Mouse (Mus musculus) embryonic facial prominence, embryonic 11.5 days (tissue): ENCODE measurements around the gene C2cd3. TPM values are rescaled to one million over a fixed set of nuclear protein-coding genes. Genes with fewer than 3 reads are reported as not detected.

ENCODE experiments used
- ATAC-seq: fragments of 200-750 bp; cut with Nextera tagmentation; replicated peaks from 2 replicates; pipeline ENCODE4 v1.8.0; 2017; ENCODE audit warnings: low read depth; ENCODE audit not compliant: insufficient number of reproducible peaks, low FRiP score, low TSS enrichment
- DNase-seq: peaks from one replicate; pipeline ENCODE4 v3.0.0-alpha.2; 2015; ENCODE audit warnings: low spot score
- H3K27ac ChIP-seq: fragments of 300-500 bp; sonication (generic); replicated peaks from 2 replicates; pipeline ENCODE4 v1.5.1; 2014; ENCODE audit warnings: mild to moderate bottlenecking, low read depth, low read length, control low read depth
- H3K27me3 ChIP-seq: fragments of 300-500 bp; sonication (generic); 2 replicates; pipeline ENCODE4 v1.6.1; 2014; ENCODE audit warnings: mild to moderate bottlenecking, low read length, moderate library complexity, mixed read lengths; ENCODE audit not compliant: control insufficient read depth, insufficient read depth
- H3K36me3 ChIP-seq: fragments of 300-500 bp; sonication (generic); replicated peaks from 2 replicates; pipeline ENCODE4 v1.6.1; 2014; ENCODE audit warnings: low read depth, mild to moderate bottlenecking, low read length, moderate library complexity, mixed read lengths; ENCODE audit not compliant: control insufficient read depth, insufficient read depth
- H3K4me1 ChIP-seq: fragments of 300-500 bp; sonication (generic); 2 replicates; pipeline ENCODE4 v1.6.1; 2014; ENCODE audit warnings: low read length, mixed read lengths; ENCODE audit not compliant: control insufficient read depth, insufficient read depth
- H3K4me2 ChIP-seq: fragments of 300-500 bp; sonication (generic); 2 replicates; pipeline ENCODE4 v1.6.1; 2014; ENCODE audit warnings: low read depth, mild to moderate bottlenecking, control low read depth, low read length, moderate library complexity
- H3K4me3 ChIP-seq: fragments of 300-500 bp; sonication (generic); 2 replicates; pipeline ENCODE4 v1.5.1; 2014; ENCODE audit warnings: low read depth, low read length, control low read depth
- H3K9ac ChIP-seq: fragments of 300-500 bp; sonication (generic); replicated peaks from 2 replicates; pipeline ENCODE4 v1.6.1; 2014; ENCODE audit warnings: mild to moderate bottlenecking, control low read depth, low read length
- H3K9me3 ChIP-seq: fragments of 300-500 bp; sonication (generic); replicated peaks from 2 replicates; pipeline ENCODE4 v1.6.1; 2016; ENCODE audit warnings: mild to moderate bottlenecking, low read length, inconsistent platforms, mixed read lengths; ENCODE audit not compliant: control insufficient read depth
- WGBS: fragments of 180-500 bp; shearing (Covaris S2); extraction: QIAGEN DNeasy Blood & Tissue Kit; methylation state at CpG from one replicate; pipeline ENCODE4 v1.1.7; 2014; 5-methylcytosine and 5-hydroxymethylcytosine counted together
- polyA plus RNA-seq: library from polyadenylated mRNA; unstranded; fragments of >200 nt; fragmentation: Nextera tagmentation; extraction: Ambion mirVana; gene quantifications from 2 replicates; pipeline ENCODE4 v1.2.1, GENCODE M21; 2014

C2cd3 gene
- 32.4 and 32.8 TPM in 2 replicates for polyA plus RNA-seq

DNA sequence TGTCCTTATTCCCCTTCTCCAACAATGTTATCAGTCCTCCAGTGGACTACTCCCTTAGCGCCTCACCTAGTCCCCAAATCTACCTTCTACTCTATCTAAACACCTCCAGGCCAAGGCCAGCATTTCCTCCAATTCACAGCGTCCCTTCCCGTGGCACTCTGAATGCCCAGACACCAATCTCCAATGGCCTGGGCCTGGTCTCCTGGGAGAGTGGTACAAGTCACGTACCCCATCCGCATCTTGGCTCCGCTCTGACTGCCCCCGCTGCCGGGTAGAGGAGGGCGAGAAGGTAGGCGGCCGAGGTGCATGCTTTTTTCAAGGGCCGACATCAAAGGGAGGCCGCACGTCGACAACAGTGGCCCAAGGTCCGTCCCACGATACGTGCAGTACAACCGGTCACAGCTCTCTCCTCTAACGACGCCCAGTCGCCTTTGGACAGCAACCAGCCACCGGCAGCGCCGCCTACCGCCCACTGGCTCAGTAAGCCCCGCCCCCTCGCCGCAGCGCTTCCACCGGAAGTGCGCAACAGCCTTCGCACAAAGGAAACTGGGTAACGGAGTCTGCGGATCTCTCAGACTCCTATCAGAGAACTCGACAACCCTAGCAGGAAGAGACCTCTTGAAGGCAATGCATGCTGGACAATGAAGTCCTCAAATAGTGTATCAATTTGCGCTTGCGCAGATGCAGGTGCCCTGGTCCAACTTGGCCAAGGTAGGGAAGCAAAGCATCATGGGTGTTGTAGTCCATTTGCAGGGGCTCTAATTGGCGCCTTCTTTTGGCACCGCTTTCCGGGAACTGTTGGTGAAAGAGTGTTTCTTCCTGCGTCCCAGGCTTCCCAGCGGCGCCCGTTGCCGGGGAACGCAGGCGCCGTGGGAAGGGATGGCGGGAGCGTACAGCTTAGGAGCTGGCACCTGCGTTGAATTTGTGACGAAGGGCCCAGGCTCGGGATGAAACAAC lies at the start of gene C2cd3, which contains the start of gene Ppme1:
C2cd3 (plus strand) TSS at position 739 of the 957 bp plus-strand sequence.
Ppme1 (minus strand) TSS at position 813 of the 957 bp plus-strand sequence.
- Histone ChIP-seq H3K36me3 (no peaks in the 10 kb centered on the region; the same call in 1 of the 2 replicates), H3K4me3 (peak within 1 kb of the TSS; percentile 74), H3K9ac (peak within 1 kb of the TSS; percentile 82), H3K27ac (peak within 1 kb of the TSS; percentile 62; the same call in 1 of the 2 replicates), H3K9me3 (no peaks in the 10 kb centered on the region), H3K4me1 (no peaks in the 10 kb centered on the region), H3K27me3 (no peaks in the 10 kb centered on the region), H3K4me2 (peak within 1 kb of the TSS; percentile 65)
- under 1% methylated on average over 54 of the region's 54 CpGs for WGBS
- DNase-seq = peak; percentile 100
- peak; percentile 98 for ATAC-seq

DNA sequence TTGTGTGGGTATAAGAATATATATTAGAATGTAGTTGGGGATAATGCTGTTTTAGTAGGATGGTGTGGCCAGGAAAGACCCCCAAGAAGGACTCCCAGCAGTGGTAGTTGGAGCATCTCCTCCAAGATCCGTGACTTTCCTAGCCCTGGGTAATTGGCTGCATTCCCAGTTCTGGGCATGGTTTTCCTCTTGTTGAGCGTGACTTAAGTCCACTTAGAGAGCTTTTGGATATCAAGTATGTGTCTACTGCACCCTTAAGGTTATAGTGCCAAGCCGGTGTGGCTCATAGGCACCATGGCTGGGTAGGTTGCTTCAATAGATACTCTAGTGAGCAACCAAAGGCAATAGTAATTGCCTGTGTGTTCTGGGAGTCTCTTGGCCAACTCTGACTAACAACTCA lies 48.3 kb upstream of the C2cd3 start:
- Histone ChIP-seq H3K9me3 (no peaks in the 10 kb centered on the region), H3K4me2 (no peak overlapping the region), H3K4me1 (no peaks in the 10 kb centered on the region), H3K4me3 (no peak overlapping the region), H3K36me3 (peaks cover under 1% of the 10 kb centered on the region; the same call in 1 of the 2 replicates), H3K9ac (no peak overlapping the region), H3K27me3 (no peaks in the 10 kb centered on the region), H3K27ac (no peak overlapping the region)
- WGBS = 92% methylated on average over 3 of the region's 3 CpGs
- DNase-seq = no peak
- ATAC-seq = no peak

DNA sequence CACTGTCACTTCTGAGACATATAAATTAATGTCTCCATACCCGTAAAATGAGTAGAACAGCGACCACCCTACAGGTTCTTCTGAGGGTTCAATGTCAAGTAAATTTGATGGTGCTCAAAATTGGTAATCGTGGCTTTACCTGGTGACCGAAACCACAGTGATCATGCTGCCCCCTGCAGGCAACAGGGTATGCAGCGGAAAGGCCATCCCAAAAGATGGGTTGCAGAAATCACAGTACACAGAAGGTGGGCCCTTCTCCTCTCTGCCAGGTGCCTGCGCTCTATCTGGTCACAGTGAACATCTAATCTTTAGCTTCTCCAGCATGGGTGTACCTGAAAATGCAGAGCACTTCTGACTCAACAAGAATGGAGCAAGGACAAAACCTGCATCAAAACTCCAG lies 46.6 kb upstream of the C2cd3 start:
- H3K36me3 ChIP-seq = peaks cover 4% of the 10 kb centered on the region
- no peak overlapping the region for H3K4me2 ChIP-seq
- no peak overlapping the region for H3K9ac ChIP-seq
- WGBS = 82% methylated on average over 6 of the region's 6 CpGs
- H3K9me3 ChIP-seq = no peaks in the 10 kb centered on the region
- no peak overlapping the region for H3K4me3 ChIP-seq
- no peak for ATAC-seq
- H3K27ac ChIP-seq = no peak overlapping the region
- no peaks in the 10 kb centered on the region for H3K4me1 ChIP-seq
- no peaks in the 10 kb centered on the region for H3K27me3 ChIP-seq
- peak; percentile 54 for DNase-seq

DNA sequence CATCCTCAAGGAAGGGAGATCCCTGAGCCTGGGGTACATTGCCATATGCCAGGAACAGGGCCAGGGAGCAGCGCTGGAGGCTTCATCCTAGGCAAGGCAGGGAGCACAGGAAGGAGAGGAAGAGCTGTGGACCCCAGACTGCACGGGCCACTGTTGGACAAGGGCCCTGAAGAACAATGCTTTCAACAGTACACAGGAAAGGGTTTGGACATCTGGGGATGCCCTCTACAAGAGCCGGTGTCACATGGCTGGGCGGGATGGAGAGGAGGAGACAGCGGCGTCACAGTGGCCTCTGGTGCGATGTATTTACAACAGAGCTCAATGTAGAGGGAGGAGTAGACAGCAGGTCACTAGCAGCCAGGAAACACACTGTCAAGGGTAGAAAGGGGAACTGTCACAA lies 44.5 kb upstream of the C2cd3 start:
- Histone ChIP-seq H3K4me3 (no peak overlapping the region), H3K27ac (no peak overlapping the region), H3K27me3 (no peaks in the 10 kb centered on the region), H3K9me3 (no peaks in the 10 kb centered on the region), H3K4me2 (no peak overlapping the region), H3K36me3 (peaks cover 4% of the 10 kb centered on the region), H3K9ac (no peak overlapping the region), H3K4me1 (no peaks in the 10 kb centered on the region)
- ATAC-seq (no peak), DNase-seq (no peak)
- WGBS = 88% methylated on average over 7 of the region's 7 CpGs

DNA sequence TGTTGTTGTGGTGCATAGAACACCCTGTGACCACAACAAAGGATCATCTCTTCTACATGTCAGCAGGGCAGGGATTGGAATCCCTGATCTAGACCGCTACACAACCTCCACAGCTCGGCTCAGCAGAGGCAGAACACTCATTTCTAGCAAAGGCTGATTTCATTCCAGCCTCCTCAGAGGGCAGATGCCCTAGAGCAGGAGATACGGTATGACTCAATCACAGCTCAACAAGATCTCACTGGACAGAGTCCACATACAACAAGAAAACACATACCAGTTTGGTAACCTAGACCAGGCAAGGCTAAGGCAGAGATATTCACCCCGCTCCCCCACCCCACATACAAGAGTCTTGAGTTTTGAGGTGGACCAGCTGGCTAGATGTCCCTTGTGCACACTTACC lies 43.4 kb upstream of the C2cd3 start:
- no peak overlapping the region for H3K27ac ChIP-seq
- H3K9me3 ChIP-seq = no peaks in the 10 kb centered on the region
- no peak overlapping the region for H3K4me3 ChIP-seq
- H3K36me3 ChIP-seq = peaks cover 4% of the 10 kb centered on the region
- no peak overlapping the region for H3K4me2 ChIP-seq
- H3K27me3 ChIP-seq = no peaks in the 10 kb centered on the region
- WGBS = 92% methylated on average over 4 of the region's 4 CpGs
- no peak for ATAC-seq
- H3K9ac ChIP-seq = no peak overlapping the region
- no peaks in the 10 kb centered on the region for H3K4me1 ChIP-seq
- no peak for DNase-seq

DNA sequence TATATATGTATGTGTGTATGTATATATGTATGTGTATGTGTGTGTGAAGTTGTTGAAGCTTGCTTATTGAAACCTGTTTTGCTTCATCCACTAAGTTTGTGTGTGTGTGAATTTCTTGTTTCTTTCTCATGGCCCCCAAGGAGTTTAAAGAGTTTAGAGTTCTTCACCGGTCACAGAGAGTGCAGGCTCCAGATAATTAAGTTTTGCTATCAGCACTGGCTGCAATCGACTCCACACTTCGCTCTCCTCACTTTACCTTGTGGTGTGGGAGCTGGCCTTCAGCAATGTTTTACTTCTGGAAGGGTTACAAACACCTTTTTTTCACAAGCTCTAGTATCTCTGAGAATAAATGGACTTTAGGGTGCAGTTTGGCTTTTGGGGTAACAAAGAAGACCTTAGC lies 40.8 kb upstream of the C2cd3 start:
- no peak for ATAC-seq
- DNase-seq = no peak
- peaks cover 7% of the 10 kb centered on the region for H3K36me3 ChIP-seq
- H3K4me2 ChIP-seq = no peak overlapping the region
- no peaks in the 10 kb centered on the region for H3K27me3 ChIP-seq
- WGBS = 94% methylated on average over 3 of the region's 3 CpGs
- no peaks in the 10 kb centered on the region for H3K9me3 ChIP-seq
- H3K4me1 ChIP-seq = no peaks in the 10 kb centered on the region
- H3K9ac ChIP-seq = no peak overlapping the region
- H3K27ac ChIP-seq = no peak overlapping the region
- no peak overlapping the region for H3K4me3 ChIP-seq

DNA sequence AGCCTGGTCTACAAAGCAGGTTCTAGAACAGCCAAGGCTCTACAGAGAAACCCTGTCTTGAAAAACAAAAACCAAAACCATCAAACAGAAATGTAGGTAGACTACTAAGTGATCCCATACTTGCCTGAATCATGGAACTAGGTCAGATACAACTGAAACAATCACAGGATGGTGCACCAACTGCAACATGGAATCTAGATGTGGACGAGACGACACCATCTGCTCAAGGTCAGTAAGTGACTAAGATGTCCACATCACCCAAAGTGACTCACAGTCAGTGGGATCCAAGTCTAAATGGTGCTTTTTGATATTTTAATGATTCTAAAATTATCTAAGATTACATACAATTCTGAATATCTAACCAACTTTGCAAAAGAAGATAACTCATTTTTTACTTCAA lies 36.1 kb upstream of the C2cd3 start:
- Histone ChIP-seq H3K9ac (no peak overlapping the region), H3K9me3 (no peaks in the 10 kb centered on the region), H3K36me3 (peaks cover 3% of the 10 kb centered on the region; the same call in 1 of the 2 replicates), H3K27ac (no peak overlapping the region), H3K27me3 (no peaks in the 10 kb centered on the region), H3K4me1 (no peaks in the 10 kb centered on the region), H3K4me3 (no peak overlapping the region), H3K4me2 (no peak overlapping the region)
- DNase-seq = no peak
- WGBS = 97% methylated on average over 2 of the region's 2 CpGs
- ATAC-seq = no peak

DNA sequence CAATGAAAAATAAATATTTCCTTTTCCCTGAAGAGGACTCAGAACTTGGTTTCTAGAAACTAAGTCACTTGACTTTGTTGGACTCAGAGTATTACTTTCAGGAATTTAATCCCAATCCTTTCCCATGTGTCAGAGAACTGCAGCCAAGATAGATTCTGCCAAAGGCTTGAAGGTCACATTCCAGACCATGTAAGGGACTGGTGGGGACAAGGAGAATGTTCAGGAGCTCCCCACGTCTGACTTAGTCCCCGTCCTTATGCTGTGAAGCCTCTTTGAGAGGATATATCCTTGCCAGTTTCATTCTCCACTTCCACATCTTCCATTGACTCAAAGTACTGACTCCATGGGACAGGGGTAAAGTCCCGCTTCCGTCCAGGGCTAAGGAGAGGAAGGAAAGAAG lies 17.0 kb upstream of the C2cd3 start:
- Histone ChIP-seq H3K4me2 (no peak overlapping the region), H3K27ac (no peak overlapping the region), H3K4me3 (no peak overlapping the region), H3K27me3 (no peaks in the 10 kb centered on the region), H3K36me3 (no peaks in the 10 kb centered on the region; the same call in 1 of the 2 replicates), H3K9me3 (no peaks in the 10 kb centered on the region), H3K9ac (no peak overlapping the region), H3K4me1 (no peaks in the 10 kb centered on the region)
- no peak for DNase-seq
- 88% methylated on average over 4 of the region's 4 CpGs for WGBS
- no peak for ATAC-seq
